Mouse (Mus musculus): Measurements from ENCODE around the gene Zar1. TPM values are rescaled to one million over a fixed set of nuclear protein-coding genes. Genes with fewer than 3 reads are reported as not detected.
"Not testable (repeated sequence)": the region's sequence is repeated elsewhere in the genome, so short reads cannot be mapped to it uniquely, and the experiment has no call there.

The Zar1 gene
- polyA plus RNA-seq, 1 experiment from 2014 or later: 1.3 TPM

DNA sequence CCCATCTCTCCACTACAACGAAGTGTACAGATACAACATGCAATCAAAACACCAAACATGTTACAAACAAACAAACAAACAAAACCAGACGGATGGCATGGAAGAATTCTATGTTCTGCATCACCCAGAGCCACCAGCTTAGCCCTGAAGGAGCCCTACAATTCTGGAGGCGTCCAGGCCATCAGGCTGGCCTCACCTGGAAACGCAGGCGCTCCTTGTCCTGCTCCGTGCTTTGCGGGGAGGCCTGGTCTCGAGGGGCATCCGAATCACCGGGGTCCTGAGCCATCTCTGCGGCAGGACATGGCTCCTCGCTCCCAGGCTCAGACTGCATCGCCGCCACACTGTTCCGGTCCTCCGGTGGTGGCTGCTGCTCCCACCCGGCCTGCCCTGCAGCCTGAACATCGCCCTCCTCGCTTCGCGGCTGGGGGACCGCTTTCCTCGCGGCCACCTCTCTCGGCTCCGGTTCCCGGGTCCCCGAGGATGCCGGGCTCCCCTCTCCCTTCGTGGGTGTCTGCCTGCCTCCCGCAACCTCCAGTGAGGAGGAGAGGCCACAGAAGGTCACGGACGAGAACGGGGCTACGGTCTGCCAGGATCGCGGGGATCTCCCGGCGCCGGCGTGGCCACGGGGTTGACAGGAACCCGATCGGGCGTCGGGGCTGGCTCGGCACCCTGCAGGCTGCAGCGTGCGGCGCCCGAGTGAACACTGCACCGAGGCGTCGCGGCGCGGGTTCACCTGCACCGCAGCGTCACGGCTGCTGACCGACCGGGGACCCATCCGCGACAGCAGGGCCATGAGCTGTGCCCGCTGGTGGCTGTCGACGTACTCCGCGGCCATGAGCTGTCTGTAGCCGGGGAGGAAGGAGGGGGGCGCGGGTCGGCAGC is 725 bp downstream of the Zar1 start:
- H3K27ac ChIP-seq (ENCODE audit: low read depth, low read length); H3K27me3 ChIP-seq (ENCODE audit: control insufficient read depth, insufficient read depth, low read length); H3K36me3 ChIP-seq (ENCODE audit: control insufficient read depth, insufficient read depth, low read length); H3K4me1 ChIP-seq (ENCODE audit: control insufficient read depth, insufficient read depth, low read length); H3K9me3 ChIP-seq (ENCODE audit: control insufficient read depth, low read length): not testable (repeated sequence)
- H3K9ac ChIP-seq (ENCODE audit: low read length): peak overlapping the region; percentile 47
- DNase-seq (ENCODE audit: low spot score) (peak; percentile 43), ATAC-seq (ENCODE audit: insufficient read depth, low FRiP score, low TSS enrichment) (peak; percentile 74)
- peak overlapping the region; percentile 40 for H3K4me3 ChIP-seq (ENCODE audit: low read depth, low read length)
- 9% methylated on average over 50 of the region's 73 CpGs for WGBS
- peak overlapping the region; percentile 72 for H3K4me2 ChIP-seq (ENCODE audit: low read depth)

DNA sequence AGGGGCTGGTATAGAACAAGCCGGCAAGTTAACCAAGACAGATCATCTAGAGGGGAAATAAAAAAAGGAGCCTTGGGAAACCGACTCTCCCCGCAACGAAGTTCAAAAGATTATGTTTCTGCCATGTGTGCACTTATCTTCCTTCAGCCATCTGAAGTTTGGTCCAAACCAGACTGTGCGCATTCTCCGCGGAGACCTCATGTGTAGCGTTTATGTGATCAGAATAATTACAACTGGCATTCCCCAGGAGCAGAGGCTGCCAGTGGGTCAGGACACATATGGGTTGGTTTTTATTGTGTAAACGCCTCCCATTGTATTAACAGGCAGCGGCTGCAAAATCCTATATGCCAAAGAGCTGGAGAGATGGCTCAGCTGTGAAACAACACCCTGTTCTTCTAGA is 1.5 kb downstream of the Zar1 start:
- not testable (repeated sequence) for H3K9ac ChIP-seq (ENCODE audit: low read length); H3K27ac ChIP-seq (ENCODE audit: low read depth, low read length); H3K27me3 ChIP-seq (ENCODE audit: control insufficient read depth, insufficient read depth, low read length); H3K4me2 ChIP-seq (ENCODE audit: low read depth); H3K4me3 ChIP-seq (ENCODE audit: low read depth, low read length); H3K4me1 ChIP-seq (ENCODE audit: control insufficient read depth, insufficient read depth, low read length); H3K9me3 ChIP-seq (ENCODE audit: control insufficient read depth, low read length); H3K36me3 ChIP-seq (ENCODE audit: control insufficient read depth, insufficient read depth, low read length)
- ATAC-seq (ENCODE audit: insufficient read depth, low FRiP score, low TSS enrichment) (peak; percentile 29; the same call in 1 of the 2 replicates), DNase-seq (ENCODE audit: low spot score) (peak; percentile 35)
- 56% methylated on average over 10 of the region's 10 CpGs for WGBS

DNA sequence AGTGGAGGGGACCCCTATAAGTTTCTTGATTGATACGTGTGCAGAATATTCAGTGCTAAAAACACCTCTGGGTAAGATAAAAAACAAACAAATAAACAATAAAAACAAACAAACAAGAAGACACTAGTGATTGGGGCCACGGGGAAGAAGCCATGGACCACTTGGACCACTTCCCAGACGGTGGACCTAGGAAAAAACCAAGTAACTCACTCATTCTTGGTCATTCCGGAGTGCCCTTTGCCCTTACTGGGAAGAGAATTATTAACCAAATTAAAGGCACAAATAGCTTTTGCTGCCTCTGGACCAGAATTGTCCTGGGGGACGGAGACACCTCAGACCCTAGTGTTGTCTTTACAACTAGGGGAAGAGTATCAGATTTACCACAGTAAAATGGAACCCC is 15.4 kb downstream of the Zar1 start:
- no peak overlapping the region for H3K9ac ChIP-seq (ENCODE audit: low read length)
- no peaks in the 10 kb centered on the region for H3K36me3 ChIP-seq (ENCODE audit: control insufficient read depth, insufficient read depth, low read length)
- 88% methylated on average over 5 of the region's 5 CpGs for WGBS
- DNase-seq (ENCODE audit: low spot score) (no peak), ATAC-seq (ENCODE audit: insufficient read depth, low FRiP score, low TSS enrichment) (no peak)
- H3K4me2 ChIP-seq (ENCODE audit: low read depth): no peak overlapping the region
- H3K9me3 ChIP-seq (ENCODE audit: control insufficient read depth, low read length): peaks cover 4% of the 10 kb centered on the region; the same call in 1 of the 2 replicates
- no peaks in the 10 kb centered on the region for H3K4me1 ChIP-seq (ENCODE audit: control insufficient read depth, insufficient read depth, low read length)
- no peaks in the 10 kb centered on the region for H3K27me3 ChIP-seq (ENCODE audit: control insufficient read depth, insufficient read depth, low read length)
- no peak overlapping the region for H3K27ac ChIP-seq (ENCODE audit: low read depth, low read length)
- no peak overlapping the region for H3K4me3 ChIP-seq (ENCODE audit: low read depth, low read length)

DNA sequence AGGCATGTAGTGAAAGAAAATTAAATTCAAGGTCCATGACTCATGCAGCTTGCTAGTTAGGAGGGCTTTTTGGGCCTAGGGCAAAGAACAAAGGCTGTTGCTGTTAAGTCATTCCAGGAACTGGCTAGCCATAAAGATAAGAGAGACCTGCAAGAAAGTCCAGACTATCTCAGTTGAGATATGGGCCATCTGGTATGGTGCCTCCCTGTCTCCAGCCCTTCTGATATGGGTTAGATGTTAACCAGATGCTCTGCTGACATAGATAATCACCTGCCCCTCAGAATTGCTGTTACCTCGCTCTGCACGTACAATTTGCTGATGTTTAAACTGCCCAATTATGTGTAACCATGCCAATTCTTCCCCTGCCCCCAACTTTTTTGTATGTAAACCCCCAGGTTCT is 17.9 kb downstream of the Zar1 start:
- H3K4me2 ChIP-seq (ENCODE audit: low read depth); ATAC-seq (ENCODE audit: insufficient read depth, low FRiP score, low TSS enrichment); H3K9ac ChIP-seq (ENCODE audit: low read length); H3K9me3 ChIP-seq (ENCODE audit: control insufficient read depth, low read length); H3K27me3 ChIP-seq (ENCODE audit: control insufficient read depth, insufficient read depth, low read length); H3K36me3 ChIP-seq (ENCODE audit: control insufficient read depth, insufficient read depth, low read length); H3K27ac ChIP-seq (ENCODE audit: low read depth, low read length); DNase-seq (ENCODE audit: low spot score); H3K4me3 ChIP-seq (ENCODE audit: low read depth, low read length); H3K4me1 ChIP-seq (ENCODE audit: control insufficient read depth, insufficient read depth, low read length): not testable (repeated sequence)
- 94% methylated on average over 2 of the region's 2 CpGs for WGBS

DNA sequence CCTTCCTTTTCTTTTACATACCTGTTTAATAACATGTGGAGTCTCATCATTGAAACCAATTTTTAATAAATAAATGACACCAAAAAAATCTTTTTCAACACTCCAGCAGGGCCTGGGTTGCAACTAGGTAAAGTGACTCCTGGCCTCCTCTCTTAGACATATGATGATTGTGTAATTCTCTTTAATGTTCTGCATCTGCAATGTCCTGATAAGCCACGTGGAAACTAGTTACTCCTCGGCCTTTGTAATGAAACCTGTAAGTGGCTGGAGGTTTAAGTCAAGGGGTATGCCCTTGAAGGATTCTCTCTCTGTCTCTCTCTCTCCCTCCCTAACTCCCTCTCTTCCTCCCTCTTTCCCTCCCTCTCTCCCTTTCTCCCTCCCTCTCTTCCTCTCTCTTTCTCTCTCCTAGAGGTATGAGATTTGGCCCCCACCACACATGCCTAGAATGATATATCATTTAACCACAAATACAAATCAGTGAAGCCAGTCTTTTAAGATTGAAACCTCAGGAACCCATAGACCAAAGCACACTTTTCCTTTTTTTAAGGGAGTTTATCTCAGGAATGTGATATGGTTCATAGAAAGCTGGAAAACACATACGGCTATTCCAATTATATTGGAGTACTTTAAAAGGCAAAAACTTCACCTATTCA is 20.0 kb downstream of the Zar1 start:
- 80% methylated on average over 3 of the region's 3 CpGs for WGBS
- no peak for ATAC-seq (ENCODE audit: insufficient read depth, low FRiP score, low TSS enrichment)
- Histone ChIP-seq H3K4me3 (ENCODE audit: low read depth, low read length) (no peak overlapping the region), H3K27ac (ENCODE audit: low read depth, low read length) (no peak overlapping the region), H3K36me3 (ENCODE audit: control insufficient read depth, insufficient read depth, low read length) (no peaks in the 10 kb centered on the region), H3K4me1 (ENCODE audit: control insufficient read depth, insufficient read depth, low read length) (no peaks in the 10 kb centered on the region; the same call in 1 of the 2 replicates), H3K4me2 (ENCODE audit: low read depth) (no peak overlapping the region), H3K9me3 (ENCODE audit: control insufficient read depth, low read length) (no peaks in the 10 kb centered on the region), H3K9ac (ENCODE audit: low read length) (no peak overlapping the region), H3K27me3 (ENCODE audit: control insufficient read depth, insufficient read depth, low read length) (no peaks in the 10 kb centered on the region)
- DNase-seq (ENCODE audit: low spot score): no peak

DNA sequence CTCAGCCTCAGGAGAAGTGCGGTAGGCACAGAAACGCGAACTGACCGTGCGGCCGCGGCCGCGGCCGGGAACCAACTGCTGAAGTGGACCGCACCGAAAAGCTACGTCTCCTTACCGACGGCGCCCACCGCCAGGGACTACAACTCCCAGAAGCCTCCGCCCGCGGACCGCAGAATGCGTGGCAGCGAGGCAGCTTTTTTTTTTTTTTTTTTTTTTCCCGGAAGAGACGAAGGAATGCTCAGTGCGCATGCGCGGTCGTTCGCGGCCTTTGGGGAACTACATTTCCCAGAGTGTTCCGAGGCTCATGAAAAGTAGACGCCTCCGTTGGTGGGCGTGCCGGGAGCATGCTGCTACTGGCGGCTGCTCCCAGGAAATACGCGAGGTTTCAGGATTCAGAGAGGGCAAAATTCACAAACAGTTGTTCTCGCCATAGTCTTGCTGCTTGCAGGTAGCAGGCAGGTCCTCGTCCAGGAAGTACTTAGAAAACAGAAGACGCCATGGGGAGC is 21.5 kb downstream of the Zar1 start, which contains the start of gene Nfxl1:
Gene Nfxl1 (minus strand): TSS at position 141 of the 506 bp plus-strand sequence.
- H3K9me3 ChIP-seq (ENCODE audit: control insufficient read depth, low read length): no peaks in the 10 kb centered on the region
- WGBS: under 1% methylated on average over 42 of the region's 42 CpGs
- peak; percentile 99 for DNase-seq (ENCODE audit: low spot score)

DNA sequence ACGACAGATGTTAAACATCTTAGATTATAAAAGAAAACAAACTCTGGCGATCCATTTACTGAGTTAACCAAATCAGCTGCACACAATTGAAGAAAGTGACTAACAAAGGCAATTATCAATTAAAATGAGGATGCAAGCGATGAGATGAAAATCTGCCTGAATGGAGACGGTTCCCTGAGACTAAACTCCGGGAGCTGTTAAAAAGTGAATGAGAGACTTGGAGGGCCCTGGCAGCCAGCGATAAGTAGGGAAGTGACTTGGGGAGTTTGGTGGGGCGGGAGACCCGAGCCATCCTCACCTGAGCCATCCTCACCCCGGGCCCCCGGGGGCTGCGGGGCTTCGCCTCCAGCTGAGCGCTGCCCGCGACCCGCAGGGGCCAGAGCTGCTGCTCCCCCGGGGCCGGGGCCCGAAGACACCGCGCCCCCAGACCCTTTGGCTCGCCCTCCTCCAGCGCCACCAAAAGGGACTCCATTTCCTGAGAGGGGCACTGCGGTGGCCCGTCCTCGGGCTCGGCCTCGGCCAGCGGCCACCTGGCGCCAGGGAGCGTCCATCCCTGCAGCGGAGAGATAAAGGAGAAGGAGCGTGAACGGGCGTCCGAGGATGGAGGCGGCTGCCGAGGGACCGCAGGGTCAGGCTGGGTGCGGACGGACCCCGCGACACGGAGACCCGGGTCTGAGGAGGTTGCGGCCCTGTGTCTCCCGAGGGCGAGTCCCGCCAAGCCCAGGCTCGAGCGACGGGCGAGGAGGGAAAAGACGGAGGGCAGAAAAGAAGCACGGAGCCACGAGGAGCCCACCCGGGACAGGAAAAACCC is 22.1 kb downstream of the Zar1 start:
- WGBS: under 1% methylated on average over 54 of the region's 57 CpGs
- no peaks in the 10 kb centered on the region for H3K36me3 ChIP-seq (ENCODE audit: control insufficient read depth, insufficient read depth, low read length)
- no peaks in the 10 kb centered on the region; the same call in 1 of the 2 replicates for H3K4me1 ChIP-seq (ENCODE audit: control insufficient read depth, insufficient read depth, low read length)
- H3K27ac ChIP-seq (ENCODE audit: low read depth, low read length): peak overlapping the region; percentile 63
- no peaks in the 10 kb centered on the region for H3K9me3 ChIP-seq (ENCODE audit: control insufficient read depth, low read length)
- H3K4me3 ChIP-seq (ENCODE audit: low read depth, low read length): peak overlapping the region; percentile 87
- H3K4me2 ChIP-seq (ENCODE audit: low read depth): peak overlapping the region; percentile 90
- ATAC-seq (ENCODE audit: insufficient read depth, low FRiP score, low TSS enrichment) (peak; percentile 78), DNase-seq (ENCODE audit: low spot score) (peak; percentile 60)
- no peaks in the 10 kb centered on the region for H3K27me3 ChIP-seq (ENCODE audit: control insufficient read depth, insufficient read depth, low read length)
- peak overlapping the region; percentile 82 for H3K9ac ChIP-seq (ENCODE audit: low read length)

More for the DNA sequence above, 21.5 kb downstream of the Zar1 start, which contains the start of gene Nfxl1:
- Histone ChIP-seq H3K36me3 (ENCODE audit: control insufficient read depth, insufficient read depth, low read length) (no peaks in the 10 kb centered on the region), H3K27ac (ENCODE audit: low read depth, low read length) (peak within 1 kb of the TSS; percentile 63), H3K9ac (ENCODE audit: low read length) (peak within 1 kb of the TSS; percentile 82), H3K4me3 (ENCODE audit: low read depth, low read length) (peak within 1 kb of the TSS; percentile 87), H3K4me2 (ENCODE audit: low read depth) (peak within 1 kb of the TSS; percentile 90), H3K27me3 (ENCODE audit: control insufficient read depth, insufficient read depth, low read length) (no peaks in the 10 kb centered on the region), H3K4me1 (ENCODE audit: control insufficient read depth, insufficient read depth, low read length) (no peaks in the 10 kb centered on the region; the same call in 1 of the 2 replicates)
- peak; percentile 95 for ATAC-seq (ENCODE audit: insufficient read depth, low FRiP score, low TSS enrichment)

DNA sequence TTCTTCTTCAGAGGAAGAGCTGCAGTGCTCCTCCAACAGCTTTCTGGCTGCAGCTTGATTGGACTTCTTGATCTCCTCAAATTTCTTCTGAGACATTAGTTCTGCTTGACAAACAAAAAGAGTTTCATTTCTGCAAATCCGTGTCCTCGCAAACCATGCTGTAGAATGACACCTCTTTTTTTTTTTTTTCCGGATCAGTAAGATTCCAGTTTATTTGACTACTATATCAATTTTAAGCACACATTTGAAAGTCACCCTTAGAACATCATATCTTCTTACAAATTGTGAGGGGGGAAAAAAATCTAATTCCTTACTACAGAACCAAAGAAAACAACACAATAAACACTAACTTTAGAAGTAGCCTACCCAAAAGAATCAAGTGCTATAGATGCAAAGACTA is 24.8 kb downstream of the Zar1 start:
- Histone ChIP-seq H3K9ac (ENCODE audit: low read length) (no peak overlapping the region), H3K27ac (ENCODE audit: low read depth, low read length) (no peak overlapping the region), H3K4me3 (ENCODE audit: low read depth, low read length) (no peak overlapping the region), H3K4me1 (ENCODE audit: control insufficient read depth, insufficient read depth, low read length) (no peaks in the 10 kb centered on the region; the same call in 1 of the 2 replicates), H3K4me2 (ENCODE audit: low read depth) (no peak overlapping the region), H3K9me3 (ENCODE audit: control insufficient read depth, low read length) (no peaks in the 10 kb centered on the region), H3K27me3 (ENCODE audit: control insufficient read depth, insufficient read depth, low read length) (no peaks in the 10 kb centered on the region), H3K36me3 (ENCODE audit: control insufficient read depth, insufficient read depth, low read length) (no peaks in the 10 kb centered on the region)
- DNase-seq (ENCODE audit: low spot score) (no peak), ATAC-seq (ENCODE audit: insufficient read depth, low FRiP score, low TSS enrichment) (no peak)
- WGBS: 89% methylated on average over 3 of the region's 3 CpGs
